Mouse (Mus musculus): Measurements from ENCODE around the gene Snrpb. TPM values are rescaled to one million over a fixed set of nuclear protein-coding genes. Genes with fewer than 3 reads are reported as not detected.

Gene Snrpb
- 756 and 782 TPM in 2 replicates for polyA plus RNA-seq (2014; fragmentation: Nextera tagmentation; extraction: Ambion mirVana)

GRCm38 (mm10) chr2:130178706-130179506 lies at the start of gene Snrpb:
TSS of gene Snrpb (minus strand) at chr2:130179403.
- ATAC-seq (replicated peaks; ENCODE audit: insufficient number of reproducible peaks, low FRiP score, low TSS enrichment, low read depth) (peak; percentile 76), DNase-seq (ENCODE audit: low spot score) (peak; percentile 95)
- peaks cover 2% of the 10 kb centered on the region; the same call in 1 of the 2 replicates for H3K4me1 ChIP-seq (ENCODE audit: control insufficient read depth, insufficient read depth, low read length)
- no peaks in the 10 kb centered on the region for H3K9me3 ChIP-seq (replicated peaks; ENCODE audit: control insufficient read depth, low read length)
- peak within 1 kb of the TSS; percentile 99 for H3K4me3 ChIP-seq (ENCODE audit: low read depth, low read length)
- no peaks in the 10 kb centered on the region for H3K27me3 ChIP-seq (ENCODE audit: control insufficient read depth, insufficient read depth, low read length)
- H3K4me2 ChIP-seq (ENCODE audit: low read depth, low read length) = peak within 1 kb of the TSS; percentile 87
- peak within 1 kb of the TSS; percentile 94 for H3K27ac ChIP-seq (replicated peaks; ENCODE audit: low read depth, low read length)
- peak within 1 kb of the TSS; percentile 100 for H3K9ac ChIP-seq (replicated peaks; ENCODE audit: low read length)
- WGBS = under 1% methylated on average over 81 of the region's 81 CpGs
- peaks cover 4% of the 10 kb centered on the region for H3K36me3 ChIP-seq (replicated peaks; ENCODE audit: control insufficient read depth, insufficient read depth, low read depth, low read length)

- no peak for DNase-seq (ENCODE audit: low spot score)
Measured at GRCm38 (mm10) chr2:130211581-130211980, 32.4 kb upstream of the Snrpb start.

GRCm38 (mm10) chr2:130209636-130210035 lies 30.4 kb upstream of the Snrpb start:
- H3K9me3 ChIP-seq (replicated peaks; ENCODE audit: control insufficient read depth, low read length) = no peaks in the 10 kb centered on the region
- no peaks in the 10 kb centered on the region for H3K36me3 ChIP-seq (replicated peaks; ENCODE audit: control insufficient read depth, insufficient read depth, low read depth, low read length)
- DNase-seq (ENCODE audit: low spot score) (no peak), ATAC-seq (replicated peaks; ENCODE audit: insufficient number of reproducible peaks, low FRiP score, low TSS enrichment, low read depth) (no peak)
- H3K27me3 ChIP-seq (ENCODE audit: control insufficient read depth, insufficient read depth, low read length) = no peaks in the 10 kb centered on the region
- H3K4me2 ChIP-seq (ENCODE audit: low read depth, low read length) = no peak overlapping the region
- 93% methylated on average over 3 of the region's 3 CpGs for WGBS
- no peak overlapping the region for H3K9ac ChIP-seq (replicated peaks; ENCODE audit: low read length)
- H3K4me1 ChIP-seq (ENCODE audit: control insufficient read depth, insufficient read depth, low read length) = no peaks in the 10 kb centered on the region
- no peak overlapping the region for H3K4me3 ChIP-seq (ENCODE audit: low read depth, low read length)
- H3K27ac ChIP-seq (replicated peaks; ENCODE audit: low read depth, low read length) = no peak overlapping the region

More at GRCm38 (mm10) chr2:130211581-130211980, 32.4 kb upstream of the Snrpb start:
- no peaks in the 10 kb centered on the region for H3K36me3 ChIP-seq (replicated peaks; ENCODE audit: control insufficient read depth, insufficient read depth, low read depth, low read length)
- WGBS = 83% methylated on average over 2 of the region's 2 CpGs
- no peaks in the 10 kb centered on the region for H3K4me1 ChIP-seq (ENCODE audit: control insufficient read depth, insufficient read depth, low read length)
- H3K27ac ChIP-seq (replicated peaks; ENCODE audit: low read depth, low read length) = no peak overlapping the region
- no peaks in the 10 kb centered on the region for H3K9me3 ChIP-seq (replicated peaks; ENCODE audit: control insufficient read depth, low read length)
- no peak overlapping the region for H3K4me2 ChIP-seq (ENCODE audit: low read depth, low read length)
- H3K4me3 ChIP-seq (ENCODE audit: low read depth, low read length) = no peak overlapping the region
- no peak overlapping the region for H3K9ac ChIP-seq (replicated peaks; ENCODE audit: low read length)
- no peak for ATAC-seq (replicated peaks; ENCODE audit: insufficient number of reproducible peaks, low FRiP score, low TSS enrichment, low read depth)
- no peaks in the 10 kb centered on the region for H3K27me3 ChIP-seq (ENCODE audit: control insufficient read depth, insufficient read depth, low read length)

GRCm38 (mm10) chr2:130207996-130208395 lies 28.8 kb upstream of the Snrpb start:
- 87% methylated on average over 3 of the region's 3 CpGs for WGBS
- no peaks in the 10 kb centered on the region for H3K4me1 ChIP-seq (ENCODE audit: control insufficient read depth, insufficient read depth, low read length)
- no peaks in the 10 kb centered on the region for H3K27me3 ChIP-seq (ENCODE audit: control insufficient read depth, insufficient read depth, low read length)
- no peak overlapping the region for H3K4me2 ChIP-seq (ENCODE audit: low read depth, low read length)
- no peak overlapping the region for H3K9ac ChIP-seq (replicated peaks; ENCODE audit: low read length)
- no peaks in the 10 kb centered on the region for H3K36me3 ChIP-seq (replicated peaks; ENCODE audit: control insufficient read depth, insufficient read depth, low read depth, low read length)
- no peak overlapping the region for H3K27ac ChIP-seq (replicated peaks; ENCODE audit: low read depth, low read length)
- H3K9me3 ChIP-seq (replicated peaks; ENCODE audit: control insufficient read depth, low read length) = no peaks in the 10 kb centered on the region
- no peak for ATAC-seq (replicated peaks; ENCODE audit: insufficient number of reproducible peaks, low FRiP score, low TSS enrichment, low read depth)
- no peak overlapping the region for H3K4me3 ChIP-seq (ENCODE audit: low read depth, low read length)
- no peak for DNase-seq (ENCODE audit: low spot score)

GRCm38 (mm10) chr2:130207376-130207775 lies 28.2 kb upstream of the Snrpb start:
- no peak overlapping the region for H3K9ac ChIP-seq (replicated peaks; ENCODE audit: low read length)
- H3K4me3 ChIP-seq (ENCODE audit: low read depth, low read length) = no peak overlapping the region
- H3K36me3 ChIP-seq (replicated peaks; ENCODE audit: control insufficient read depth, insufficient read depth, low read depth, low read length) = no peaks in the 10 kb centered on the region
- 74% methylated on average over 2 of the region's 2 CpGs for WGBS
- no peak overlapping the region for H3K27ac ChIP-seq (replicated peaks; ENCODE audit: low read depth, low read length)
- no peaks in the 10 kb centered on the region for H3K9me3 ChIP-seq (replicated peaks; ENCODE audit: control insufficient read depth, low read length)
- H3K4me1 ChIP-seq (ENCODE audit: control insufficient read depth, insufficient read depth, low read length) = no peaks in the 10 kb centered on the region
- H3K27me3 ChIP-seq (ENCODE audit: control insufficient read depth, insufficient read depth, low read length) = no peaks in the 10 kb centered on the region
- no peak overlapping the region for H3K4me2 ChIP-seq (ENCODE audit: low read depth, low read length)
- ATAC-seq (replicated peaks; ENCODE audit: insufficient number of reproducible peaks, low FRiP score, low TSS enrichment, low read depth) (no peak), DNase-seq (ENCODE audit: low spot score) (no peak)

- H3K4me2 ChIP-seq (ENCODE audit: low read depth, low read length) = no peak overlapping the region
- H3K27me3 ChIP-seq (ENCODE audit: control insufficient read depth, insufficient read depth, low read length) = no peaks in the 10 kb centered on the region
- H3K9ac ChIP-seq (replicated peaks; ENCODE audit: low read length) = no peak overlapping the region
- 83% methylated on average over 5 of the region's 5 CpGs for WGBS
- no peaks in the 10 kb centered on the region for H3K4me1 ChIP-seq (ENCODE audit: control insufficient read depth, insufficient read depth, low read length)
- H3K27ac ChIP-seq (replicated peaks; ENCODE audit: low read depth, low read length) = no peak overlapping the region
- no peaks in the 10 kb centered on the region for H3K36me3 ChIP-seq (replicated peaks; ENCODE audit: control insufficient read depth, insufficient read depth, low read depth, low read length)
- DNase-seq (ENCODE audit: low spot score) (no peak), ATAC-seq (replicated peaks; ENCODE audit: insufficient number of reproducible peaks, low FRiP score, low TSS enrichment, low read depth) (no peak)
- no peak overlapping the region for H3K4me3 ChIP-seq (ENCODE audit: low read depth, low read length)
- no peaks in the 10 kb centered on the region for H3K9me3 ChIP-seq (replicated peaks; ENCODE audit: control insufficient read depth, low read length)
Measured at GRCm38 (mm10) chr2:130200961-130201360, 21.8 kb upstream of the Snrpb start.

- H3K4me2 ChIP-seq (ENCODE audit: low read depth, low read length) = no peak within 1 kb of the TSS
- H3K9ac ChIP-seq (replicated peaks; ENCODE audit: low read length) = no peak within 1 kb of the TSS
- DNase-seq (ENCODE audit: low spot score) (no peak), ATAC-seq (replicated peaks; ENCODE audit: insufficient number of reproducible peaks, low FRiP score, low TSS enrichment, low read depth) (no peak)
- H3K4me3 ChIP-seq (ENCODE audit: low read depth, low read length) = no peak within 1 kb of the TSS
- H3K4me1 ChIP-seq (ENCODE audit: control insufficient read depth, insufficient read depth, low read length) = no peaks in the 10 kb centered on the region
- no peaks in the 10 kb centered on the region for H3K9me3 ChIP-seq (replicated peaks; ENCODE audit: control insufficient read depth, low read length)
- no peaks in the 10 kb centered on the region for H3K36me3 ChIP-seq (replicated peaks; ENCODE audit: control insufficient read depth, insufficient read depth, low read depth, low read length)
- no peaks in the 10 kb centered on the region for H3K27me3 ChIP-seq (ENCODE audit: control insufficient read depth, insufficient read depth, low read length)
- H3K27ac ChIP-seq (replicated peaks; ENCODE audit: low read depth, low read length) = no peak within 1 kb of the TSS
- 92% methylated on average over 16 of the region's 16 CpGs for WGBS
Measured at GRCm38 (mm10) chr2:130194894-130195293, 15.7 kb upstream of the Snrpb start, which contains the start of gene Tmc2. TSS of gene Tmc2 (plus strand) at chr2:130195194.

GRCm38 (mm10) chr2:130188391-130188790 lies 9.2 kb upstream of the Snrpb start:
- no peaks in the 10 kb centered on the region for H3K36me3 ChIP-seq (replicated peaks; ENCODE audit: control insufficient read depth, insufficient read depth, low read depth, low read length)
- no peak overlapping the region for H3K4me2 ChIP-seq (ENCODE audit: low read depth, low read length)
- H3K27me3 ChIP-seq (ENCODE audit: control insufficient read depth, insufficient read depth, low read length) = no peaks in the 10 kb centered on the region
- 86% methylated on average over 12 of the region's 12 CpGs for WGBS
- H3K27ac ChIP-seq (replicated peaks; ENCODE audit: low read depth, low read length) = no peak overlapping the region
- no peaks in the 10 kb centered on the region for H3K9me3 ChIP-seq (replicated peaks; ENCODE audit: control insufficient read depth, low read length)
- ATAC-seq (replicated peaks; ENCODE audit: insufficient number of reproducible peaks, low FRiP score, low TSS enrichment, low read depth) (no peak), DNase-seq (ENCODE audit: low spot score) (no peak)
- H3K4me1 ChIP-seq (ENCODE audit: control insufficient read depth, insufficient read depth, low read length) = no peaks in the 10 kb centered on the region
- no peak overlapping the region for H3K4me3 ChIP-seq (ENCODE audit: low read depth, low read length)
- no peak overlapping the region for H3K9ac ChIP-seq (replicated peaks; ENCODE audit: low read length)
